Mouse (Mus musculus) neural tube, embryonic 12.5 days (tissue): ENCODE data around the gene Tmem9. TPM values are rescaled to one million over a fixed set of nuclear protein-coding genes. Genes with fewer than 3 reads are reported as not detected.

Experiments
- ATAC-seq: fragments of 200-750 bp; cut with Nextera tagmentation; 2 replicates; pipeline ENCODE4 v1.8.0; 2017; ENCODE audit warnings: low read depth, mild to moderate bottlenecking, moderate TSS enrichment, moderate library complexity; ENCODE audit not compliant: low FRiP score
- H3K27ac ChIP-seq: fragments of 300-500 bp; sonication (generic); 2 replicates; pipeline ENCODE4 v1.5.1; 2016
- H3K27me3 ChIP-seq: fragments of 300-500 bp; sonication (generic); replicated peaks from 2 replicates; pipeline ENCODE4 v1.6.1; 2016; ENCODE audit warnings: mild to moderate bottlenecking
- H3K36me3 ChIP-seq: fragments of 300-500 bp; sonication (generic); 2 replicates; pipeline ENCODE4 v1.6.1; 2016; ENCODE audit warnings: mild to moderate bottlenecking
- H3K4me1 ChIP-seq: fragments of 300-500 bp; sonication (generic); 2 replicates; pipeline ENCODE4 v1.6.1; 2016
- H3K4me2 ChIP-seq: fragments of 300-500 bp; sonication (generic); replicated peaks from 2 replicates; pipeline ENCODE4 v1.6.1; 2016; ENCODE audit warnings: mild to moderate bottlenecking
- H3K4me3 ChIP-seq: fragments of 300-500 bp; sonication (generic); 2 replicates; pipeline ENCODE4 v1.5.1; 2016
- H3K9ac ChIP-seq: fragments of 300-500 bp; sonication (generic); 2 replicates; pipeline ENCODE4 v1.6.1; 2016; ENCODE audit warnings: mild to moderate bottlenecking
- H3K9me3 ChIP-seq: fragments of 300-500 bp; sonication (generic); 2 replicates; pipeline ENCODE4 v1.6.1; 2016; ENCODE audit warnings: mild to moderate bottlenecking
- WGBS: fragments of 180-500 bp; shearing (Covaris S2); methylation state at CpG from one replicate; pipeline ENCODE4 v1.1.7; 2016; 5-methylcytosine and 5-hydroxymethylcytosine counted together
- polyA plus RNA-seq: library from polyadenylated mRNA; unstranded; fragments of >200 nt; fragmentation: Nextera tagmentation; extraction: Ambion mirVana; gene quantifications from 2 replicates; pipeline ENCODE4 v1.2.1, GENCODE M21; 2016

The Tmem9 gene
- polyA plus RNA-seq, 1 experiment from 2014 or later, result 151 TPM

GRCm38 (mm10) chr1:136038746-136039538, 31.0 kb downstream of the Tmem9 start:
- Histone ChIP-seq H3K27ac (no peak overlapping the region), H3K36me3 (peaks cover 19% of the 10 kb centered on the region), H3K27me3 (peaks cover 4% of the 10 kb centered on the region; the same call in 1 of the 2 replicates), H3K4me2 (no peak overlapping the region), H3K9me3 (no peaks in the 10 kb centered on the region), H3K4me1 (0 out of 2 replicates have a peak, but pooled peaks cover 6% of the 10 kb centered on the region), H3K9ac (no peak overlapping the region), H3K4me3 (no peak overlapping the region)
- ATAC-seq, result no peak
- 80% methylated on average over 5 of the region's 5 CpGs for WGBS

DNA sequence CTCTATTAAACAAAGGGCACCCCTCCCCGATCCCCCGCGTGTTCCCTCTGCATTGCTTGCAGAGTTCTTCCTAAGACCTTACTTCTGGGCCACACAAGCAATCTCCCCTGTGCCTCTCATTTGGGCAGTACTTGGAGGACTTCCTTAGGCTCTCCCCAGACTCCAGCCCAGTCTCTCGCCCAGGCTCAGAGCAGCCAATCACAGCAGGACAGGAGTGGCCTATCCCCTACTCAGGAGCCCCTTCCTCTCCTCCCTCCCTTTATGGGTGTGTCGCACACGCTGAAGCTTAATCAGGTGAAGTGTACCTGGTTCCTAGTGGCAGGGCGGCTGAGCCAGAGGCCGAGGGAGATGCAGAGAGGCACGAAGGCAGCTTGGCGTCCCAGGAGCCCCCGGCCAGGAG, 32.5 kb downstream of the Tmem9 start:
- Histone ChIP-seq H3K9ac (no peak overlapping the region), H3K4me3 (no peak overlapping the region), H3K36me3 (peaks cover 4% of the 10 kb centered on the region; the same call in 1 of the 2 replicates), H3K27me3 (peaks cover 4% of the 10 kb centered on the region; the same call in 1 of the 2 replicates), H3K4me1 (0 out of 2 replicates have a peak, but pooled peaks cover 6% of the 10 kb centered on the region), H3K4me2 (no peak overlapping the region), H3K9me3 (no peaks in the 10 kb centered on the region), H3K27ac (no peak overlapping the region)
- 20% methylated on average over 11 of the region's 11 CpGs for WGBS
- ATAC-seq, result no peak

- ATAC-seq, result 0 out of 2 replicates have a peak, but pooled peaks have one; percentile 41
- H3K9ac ChIP-seq, result no peak overlapping the region
Observed at GRCm38 (mm10) chr1:136040874-136041273, 32.9 kb downstream of the Tmem9 start.

DNA sequence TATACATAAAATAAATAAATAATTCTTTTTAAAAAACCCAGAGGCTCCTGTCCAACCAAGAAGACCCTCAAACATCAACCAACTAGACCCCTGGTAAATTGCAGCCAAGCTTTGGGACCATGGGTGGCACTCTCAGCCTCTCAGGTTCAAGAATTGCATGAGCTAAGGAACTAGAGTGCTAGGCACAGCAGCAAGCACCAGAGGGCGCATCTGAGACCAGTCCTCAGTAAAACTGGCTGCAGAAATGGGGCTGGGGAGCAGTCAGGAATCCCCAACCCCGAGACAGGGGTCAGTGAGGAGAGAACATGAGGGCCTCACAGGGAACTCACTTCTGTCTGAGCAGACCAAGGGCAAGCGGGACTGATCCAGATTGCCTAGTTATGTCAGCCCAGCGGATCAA, 37.8 kb downstream of the Tmem9 start:
- H3K27me3 ChIP-seq, result peaks cover 18% of the 10 kb centered on the region
- 16% methylated on average over 4 of the region's 4 CpGs for WGBS
- no peak overlapping the region for H3K4me2 ChIP-seq
- H3K36me3 ChIP-seq, result no peaks in the 10 kb centered on the region
- H3K27ac ChIP-seq, result no peak overlapping the region
- no peak overlapping the region for H3K9ac ChIP-seq
- H3K4me1 ChIP-seq, result peaks cover 7% of the 10 kb centered on the region
- no peak overlapping the region for H3K4me3 ChIP-seq
- no peaks in the 10 kb centered on the region for H3K9me3 ChIP-seq
- no peak for ATAC-seq

More at GRCm38 (mm10) chr1:136040874-136041273, 32.9 kb downstream of the Tmem9 start:
- H3K27ac ChIP-seq, result no peak overlapping the region
- no peak overlapping the region for H3K4me2 ChIP-seq
- no peak overlapping the region for H3K4me3 ChIP-seq
- H3K27me3 ChIP-seq, result peaks cover 4% of the 10 kb centered on the region; the same call in 1 of the 2 replicates
- 45% methylated on average over 4 of the region's 4 CpGs for WGBS
- 0 out of 2 replicates have a peak, but pooled peaks cover 6% of the 10 kb centered on the region for H3K4me1 ChIP-seq
- H3K9me3 ChIP-seq, result no peaks in the 10 kb centered on the region
- H3K36me3 ChIP-seq, result peaks cover 1% of the 10 kb centered on the region; the same call in 1 of the 2 replicates

DNA sequence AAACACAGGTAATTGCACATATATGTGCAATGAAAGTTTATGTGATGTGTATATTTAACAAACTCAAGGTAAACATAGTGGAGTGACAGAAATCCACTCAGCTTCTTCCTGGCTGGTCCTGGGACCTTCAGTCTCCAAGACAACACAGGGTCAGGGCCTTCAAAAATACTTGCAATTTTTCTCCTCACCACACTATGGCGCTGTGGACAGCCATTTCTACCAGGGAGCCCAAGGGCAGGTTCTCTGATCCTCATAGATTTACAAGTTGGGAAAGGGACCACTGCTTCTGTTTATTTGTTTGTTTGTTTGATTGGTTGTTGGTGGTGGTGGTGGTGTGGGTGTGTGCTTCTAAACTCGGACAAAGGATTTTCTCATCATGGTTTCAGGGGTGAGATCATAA, 39.5 kb downstream of the Tmem9 start:
- no peak overlapping the region for H3K4me2 ChIP-seq
- WGBS, result 7% methylated on average over 2 of the region's 2 CpGs
- H3K36me3 ChIP-seq, result no peaks in the 10 kb centered on the region
- H3K27ac ChIP-seq, result no peak overlapping the region
- no peak overlapping the region for H3K9ac ChIP-seq
- peaks cover 28% of the 10 kb centered on the region for H3K27me3 ChIP-seq
- no peaks in the 10 kb centered on the region for H3K9me3 ChIP-seq
- H3K4me3 ChIP-seq, result no peak overlapping the region
- no peak for ATAC-seq
- peaks cover 12% of the 10 kb centered on the region for H3K4me1 ChIP-seq

DNA sequence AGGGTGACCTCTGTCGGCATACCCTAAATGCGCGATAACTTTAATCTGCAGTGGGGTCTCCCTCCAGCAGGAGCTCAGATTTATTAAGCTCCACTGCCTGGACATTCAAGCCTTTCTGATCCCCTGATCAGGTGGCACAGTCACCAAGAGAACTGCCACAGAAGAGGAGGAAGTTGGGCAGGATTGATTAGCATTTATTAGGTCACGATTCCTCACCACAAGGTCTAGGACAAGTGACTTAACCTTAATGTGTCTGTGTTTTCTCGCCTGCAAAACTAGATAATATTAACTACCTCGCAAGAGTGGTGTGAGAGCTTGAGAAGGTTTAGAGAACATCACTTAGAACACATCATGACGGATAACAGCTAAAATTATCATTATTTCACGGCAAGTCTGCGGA, 39.9 kb downstream of the Tmem9 start:
- no peak for ATAC-seq
- WGBS, result 75% methylated on average over 9 of the region's 9 CpGs
- no peak overlapping the region for H3K4me2 ChIP-seq
- H3K9me3 ChIP-seq, result no peaks in the 10 kb centered on the region
- H3K4me3 ChIP-seq, result no peak overlapping the region
- H3K4me1 ChIP-seq, result peaks cover 16% of the 10 kb centered on the region
- no peaks in the 10 kb centered on the region for H3K36me3 ChIP-seq
- H3K9ac ChIP-seq, result no peak overlapping the region
- no peak overlapping the region for H3K27ac ChIP-seq
- peaks cover 33% of the 10 kb centered on the region for H3K27me3 ChIP-seq

DNA sequence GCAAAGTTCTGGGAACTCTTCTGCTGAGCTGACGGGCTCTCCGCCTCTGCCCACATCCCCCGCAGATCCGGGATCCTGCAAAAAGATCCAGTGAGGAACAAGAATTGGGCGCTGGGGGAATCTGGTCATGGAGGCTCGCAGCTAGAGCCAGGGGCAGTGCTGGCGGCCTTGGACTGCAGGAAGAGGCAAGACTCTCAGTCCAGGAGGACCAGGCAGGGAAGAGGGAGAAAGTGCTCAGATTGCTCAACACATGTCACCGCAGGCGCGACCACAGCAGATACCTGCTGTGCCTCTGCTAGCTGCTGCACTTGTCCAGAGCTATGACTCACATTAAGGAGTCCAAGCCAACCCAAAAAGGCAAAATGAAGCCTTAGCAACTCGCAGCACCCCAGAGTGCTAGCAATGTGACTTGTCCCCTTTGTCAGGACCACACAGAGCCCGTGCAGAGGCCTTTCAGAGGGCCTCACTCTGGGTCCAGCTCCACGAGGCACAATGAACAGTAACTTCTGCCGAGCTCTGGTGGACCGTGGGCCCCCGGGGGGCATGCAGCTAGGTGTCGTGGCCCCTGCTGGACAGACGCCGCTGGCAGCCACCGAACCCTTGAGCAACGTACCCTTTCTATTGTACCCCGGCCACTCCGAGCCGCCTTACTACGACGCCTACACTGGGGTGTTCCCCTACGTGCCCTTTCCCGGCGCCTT, 42.5 kb downstream of the Tmem9 start, which contains the start of gene Ascl5:
Ascl5 (plus strand) TSS at position 493 of the 701 bp plus-strand sequence.
- H3K4me2 ChIP-seq, result peak within 1 kb of the TSS; percentile 65
- H3K27ac ChIP-seq, result no peak within 1 kb of the TSS
- no peak for ATAC-seq
- peaks cover 46% of the 10 kb centered on the region for H3K27me3 ChIP-seq
- H3K9me3 ChIP-seq, result no peaks in the 10 kb centered on the region
- WGBS, result 23% methylated on average over 29 of the region's 29 CpGs
- peaks cover 16% of the 10 kb centered on the region for H3K4me1 ChIP-seq
- peak within 1 kb of the TSS; percentile 30; the same call in 1 of the 2 replicates for H3K9ac ChIP-seq
- peak within 1 kb of the TSS; percentile 27 for H3K4me3 ChIP-seq
- no peaks in the 10 kb centered on the region for H3K36me3 ChIP-seq

DNA sequence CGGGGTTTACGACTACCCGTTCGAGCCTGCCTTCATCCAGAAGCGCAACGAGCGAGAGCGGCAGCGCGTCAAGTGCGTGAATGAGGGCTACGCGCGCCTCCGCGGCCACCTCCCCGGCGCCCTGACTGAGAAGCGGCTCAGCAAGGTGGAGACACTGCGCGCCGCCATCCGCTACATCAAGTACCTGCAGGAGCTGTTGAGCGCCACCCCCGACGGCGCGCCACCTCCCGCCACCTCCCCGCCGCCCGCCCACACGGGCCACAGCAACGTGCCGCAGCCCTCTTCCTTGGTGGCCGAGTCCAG, 43.0 kb downstream of the Tmem9 start:
- H3K27me3 ChIP-seq, result peaks cover 46% of the 10 kb centered on the region
- H3K9ac ChIP-seq, result peak overlapping the region; percentile 30; the same call in 1 of the 2 replicates
- no peaks in the 10 kb centered on the region for H3K9me3 ChIP-seq
- peak overlapping the region; percentile 65 for H3K4me2 ChIP-seq
- WGBS, result 1% methylated on average over 36 of the region's 36 CpGs
- peaks cover 16% of the 10 kb centered on the region for H3K4me1 ChIP-seq
- ATAC-seq, result peak; percentile 39; the same call in 1 of the 2 replicates
- H3K4me3 ChIP-seq, result peak overlapping the region; percentile 27
- no peak overlapping the region for H3K27ac ChIP-seq
- no peaks in the 10 kb centered on the region for H3K36me3 ChIP-seq

- peak overlapping the region; percentile 30; the same call in 1 of the 2 replicates for H3K9ac ChIP-seq
- H3K27ac ChIP-seq, result no peak overlapping the region
- 0% methylated on average over 6 of the region's 6 CpGs for WGBS
- peaks cover 16% of the 10 kb centered on the region for H3K4me1 ChIP-seq
- peak; percentile 70 for ATAC-seq
- no peaks in the 10 kb centered on the region for H3K9me3 ChIP-seq
- H3K36me3 ChIP-seq, result no peaks in the 10 kb centered on the region
- peaks cover 46% of the 10 kb centered on the region for H3K27me3 ChIP-seq
- peak overlapping the region; percentile 27; the same call in 1 of the 2 replicates for H3K4me3 ChIP-seq
- H3K4me2 ChIP-seq, result peak overlapping the region; percentile 65
Observed at GRCm38 (mm10) chr1:136051465-136051864, 43.5 kb downstream of the Tmem9 start.

- no peak for ATAC-seq
- Histone ChIP-seq H3K4me3 (no peak within 1 kb of the TSS; the same call in 1 of the 2 replicates), H3K27me3 (peaks cover 46% of the 10 kb centered on the region), H3K4me2 (no peak within 1 kb of the TSS), H3K4me1 (peaks cover 16% of the 10 kb centered on the region), H3K9me3 (no peaks in the 10 kb centered on the region), H3K36me3 (no peaks in the 10 kb centered on the region), H3K27ac (no peak within 1 kb of the TSS), H3K9ac (no peak within 1 kb of the TSS)
- 41% methylated on average over 11 of the region's 11 CpGs for WGBS
Observed at GRCm38 (mm10) chr1:136052547-136052946, 44.6 kb downstream of the Tmem9 start, which contains the start of gene Cacna1s. Gene Cacna1s (plus strand): TSS chr1:136052750.

DNA sequence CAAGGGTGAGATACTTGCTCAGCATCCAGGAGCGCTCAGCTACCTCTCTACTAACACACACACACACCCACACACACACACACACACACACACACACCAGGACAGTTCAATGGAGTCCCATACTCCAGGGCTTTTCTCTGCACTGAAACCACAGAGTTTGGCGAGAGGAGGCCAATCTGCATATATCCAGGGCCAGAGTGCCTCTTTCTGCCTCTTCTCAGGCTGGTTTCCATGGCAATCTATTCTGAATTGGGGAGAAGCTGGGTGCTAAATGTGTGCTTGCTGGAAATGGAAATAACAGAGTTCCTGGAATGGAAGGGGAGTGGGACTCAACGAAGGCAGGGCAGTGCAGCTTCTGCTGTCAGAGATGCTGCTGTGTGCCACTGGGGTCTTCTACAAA, 47.8 kb downstream of the Tmem9 start:
- Histone ChIP-seq H3K4me3 (no peak overlapping the region), H3K36me3 (no peaks in the 10 kb centered on the region), H3K4me1 (peaks cover 11% of the 10 kb centered on the region), H3K4me2 (no peak overlapping the region), H3K27me3 (peaks cover 29% of the 10 kb centered on the region), H3K9ac (no peak overlapping the region), H3K27ac (no peak overlapping the region), H3K9me3 (no peaks in the 10 kb centered on the region)
- WGBS, result 62% methylated on average over 3 of the region's 3 CpGs
- no peak for ATAC-seq

GRCm38 (mm10) chr1:136058594-136058993, 50.6 kb downstream of the Tmem9 start:
- no peak for ATAC-seq
- 35% methylated on average over 3 of the region's 3 CpGs for WGBS
- no peak overlapping the region for H3K9ac ChIP-seq

More at GRCm38 (mm10) chr1:136058594-136058993, 50.6 kb downstream of the Tmem9 start:
- Histone ChIP-seq H3K4me1 (no peaks in the 10 kb centered on the region; the same call in 1 of the 2 replicates), H3K36me3 (no peaks in the 10 kb centered on the region), H3K27ac (no peak overlapping the region), H3K4me3 (no peak overlapping the region), H3K9me3 (no peaks in the 10 kb centered on the region), H3K27me3 (0 out of 2 replicates have a peak, but pooled peaks cover 8% of the 10 kb centered on the region), H3K4me2 (no peak overlapping the region)
